Mouse (Mus musculus) neural tube, embryonic 11.5 days (tissue): ENCODE data around the gene Rnps1. TPM values are rescaled to one million over a fixed set of nuclear protein-coding genes. Genes with fewer than 3 reads are reported as not detected.
A peak's percentile ranks its signal among the peaks of the same experiment; 100 is the strongest.

ENCODE experiments used
- ATAC-seq: fragments of 200-750 bp; cut with Nextera tagmentation; 2 replicates; pipeline ENCODE4 v1.8.0; 2017; ENCODE audit warnings: moderate number of reproducible peaks, mild to moderate bottlenecking, moderate TSS enrichment, moderate library complexity; ENCODE audit not compliant: insufficient read depth, low FRiP score, low TSS enrichment
- DNase-seq: peaks from one replicate; pipeline ENCODE4 v3.0.0-alpha.2; 2015; ENCODE audit warnings: low spot score
- H3K27ac ChIP-seq: fragments of 300-500 bp; sonication (generic); 2 replicates; pipeline ENCODE4 v1.5.1; 2014; ENCODE audit warnings: low read depth, mild to moderate bottlenecking, low read length
- H3K27me3 ChIP-seq: fragments of 300-500 bp; sonication (generic); 2 replicates; pipeline ENCODE4 v1.6.1; 2014; ENCODE audit warnings: mild to moderate bottlenecking, low read length, mixed read lengths; ENCODE audit not compliant: control insufficient read depth, insufficient read depth
- H3K36me3 ChIP-seq: fragments of 300-500 bp; sonication (generic); 2 replicates; pipeline ENCODE4 v1.6.1; 2014; ENCODE audit warnings: mild to moderate bottlenecking, low read length, moderate library complexity, mixed read lengths; ENCODE audit not compliant: control insufficient read depth, insufficient read depth
- H3K4me1 ChIP-seq: fragments of 300-500 bp; sonication (generic); 2 replicates; pipeline ENCODE4 v1.6.1; 2014; ENCODE audit warnings: low read length, mixed read lengths; ENCODE audit not compliant: control insufficient read depth, insufficient read depth
- H3K4me2 ChIP-seq: fragments of 300-500 bp; sonication (generic); 2 replicates; pipeline ENCODE4 v1.6.1; 2014; ENCODE audit warnings: low read depth, mild to moderate bottlenecking, moderate library complexity
- H3K4me3 ChIP-seq: fragments of 300-500 bp; sonication (generic); 2 replicates; pipeline ENCODE4 v1.5.1; 2014; ENCODE audit warnings: low read depth, low read length
- H3K9ac ChIP-seq: fragments of 300-500 bp; sonication (generic); 2 replicates; pipeline ENCODE4 v1.6.1; 2014; ENCODE audit warnings: mild to moderate bottlenecking, low read length
- H3K9me3 ChIP-seq: fragments of 300-500 bp; sonication (generic); 2 replicates; pipeline ENCODE4 v1.6.1; 2016; ENCODE audit warnings: low read length; ENCODE audit not compliant: control insufficient read depth
- WGBS: fragments of 180-500 bp; shearing (Covaris S2); extraction: QIAGEN DNeasy Blood & Tissue Kit; methylation state at CpG from one replicate; pipeline ENCODE4 v1.1.7; 2014; 5-methylcytosine and 5-hydroxymethylcytosine counted together
- polyA plus RNA-seq: library from polyadenylated mRNA; unstranded; fragments of >200 nt; fragmentation: Nextera tagmentation; extraction: Ambion mirVana; gene quantifications from 2 replicates; pipeline ENCODE4 v1.2.1, GENCODE M21; 2014

Rnps1 gene
- polyA plus RNA-seq, 1 experiment from 2014 or later, result 385 TPM

DNA sequence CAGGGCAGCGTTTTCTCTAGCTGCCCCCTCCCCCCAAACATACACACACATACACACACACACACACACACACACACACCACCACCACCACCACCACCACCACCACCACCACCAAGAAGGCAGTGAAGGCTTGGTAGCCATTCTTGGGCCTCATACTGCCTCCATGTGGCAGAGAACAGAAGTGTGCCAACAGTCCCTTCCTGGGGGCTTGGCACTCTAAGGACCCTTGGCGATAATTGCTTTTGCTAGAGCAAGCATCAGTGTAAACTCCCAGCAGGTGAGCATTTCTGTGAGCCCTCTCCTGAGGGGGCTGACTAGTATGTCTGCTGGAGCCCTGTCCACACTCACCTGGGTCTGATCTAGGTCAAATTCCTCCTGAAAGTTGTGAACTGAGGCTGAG is 26.8 kb downstream of the Rnps1 start:
- no peak for ATAC-seq
- no peaks in the 10 kb centered on the region for H3K27me3 ChIP-seq
- H3K27ac ChIP-seq, result no peak overlapping the region
- no peak overlapping the region for H3K9ac ChIP-seq
- no peak overlapping the region for H3K4me2 ChIP-seq
- H3K36me3 ChIP-seq, result peaks cover 27% of the 10 kb centered on the region
- no peak for DNase-seq
- 67% methylated on average over 2 of the region's 2 CpGs for WGBS
- H3K4me1 ChIP-seq, result no peaks in the 10 kb centered on the region
- no peak overlapping the region for H3K4me3 ChIP-seq
- no peaks in the 10 kb centered on the region for H3K9me3 ChIP-seq

DNA sequence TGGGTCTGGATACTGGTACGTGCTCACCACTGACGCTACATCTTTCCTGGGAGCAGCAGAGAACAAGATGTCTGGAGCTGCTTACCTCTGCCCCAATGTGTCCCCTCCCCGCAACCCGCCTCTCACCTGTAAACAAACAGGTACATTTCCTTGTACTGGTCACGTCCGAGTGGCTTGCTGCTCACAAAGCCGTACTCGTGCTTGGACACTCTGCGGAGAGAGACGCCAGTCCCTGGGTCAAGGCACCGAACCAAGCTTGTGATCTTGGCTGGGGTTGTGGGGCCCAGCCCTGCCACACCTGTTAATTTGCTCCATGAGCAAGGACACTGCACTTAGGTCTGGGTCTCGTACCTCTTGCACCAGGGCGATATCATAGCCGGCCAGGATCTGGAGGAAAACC is 27.7 kb downstream of the Rnps1 start:
- 89% methylated on average over 14 of the region's 14 CpGs for WGBS
- no peak for DNase-seq
- Histone ChIP-seq H3K27me3 (no peaks in the 10 kb centered on the region), H3K4me3 (no peak overlapping the region), H3K4me2 (no peak overlapping the region), H3K9ac (no peak overlapping the region), H3K9me3 (no peaks in the 10 kb centered on the region), H3K4me1 (no peaks in the 10 kb centered on the region), H3K27ac (no peak overlapping the region), H3K36me3 (peaks cover 33% of the 10 kb centered on the region)
- no peak for ATAC-seq

DNA sequence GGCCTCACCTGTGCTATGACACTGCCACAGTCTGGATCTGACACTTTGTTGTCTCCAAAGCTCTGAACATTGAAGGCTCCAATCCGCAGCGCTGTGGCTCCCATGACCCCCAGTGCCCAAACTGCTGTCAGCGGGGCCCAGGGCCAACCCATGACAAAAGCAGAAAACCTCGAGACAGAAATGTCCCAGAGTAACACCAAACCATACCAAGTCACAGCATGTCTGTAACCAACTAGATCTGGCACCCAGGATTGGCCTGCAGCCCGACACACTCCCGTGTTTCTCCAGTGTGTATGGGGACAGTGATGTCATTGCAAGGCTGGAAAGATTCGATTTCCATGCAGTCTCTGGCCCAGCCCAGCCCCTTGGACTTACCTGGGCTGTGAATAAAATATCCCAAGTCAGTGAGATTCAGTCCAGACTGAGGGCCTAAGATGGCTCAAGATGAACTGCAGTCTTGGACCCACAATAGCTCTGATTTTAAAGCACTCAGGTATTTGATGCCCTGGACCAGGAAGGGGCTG is 28.3 kb downstream of the Rnps1 start, which contains the start of gene Dnase1l2:
TSS of gene Dnase1l2 (minus strand) at position 474 of the 524 bp plus-strand sequence.
- 87% methylated on average over 7 of the region's 7 CpGs for WGBS
- H3K4me2 ChIP-seq, result no peak within 1 kb of the TSS
- DNase-seq (no peak), ATAC-seq (no peak)
- H3K4me3 ChIP-seq, result no peak within 1 kb of the TSS
- H3K27me3 ChIP-seq, result no peaks in the 10 kb centered on the region
- no peaks in the 10 kb centered on the region for H3K9me3 ChIP-seq
- H3K9ac ChIP-seq, result no peak within 1 kb of the TSS
- peaks cover 35% of the 10 kb centered on the region for H3K36me3 ChIP-seq
- H3K27ac ChIP-seq, result no peak within 1 kb of the TSS
- no peaks in the 10 kb centered on the region for H3K4me1 ChIP-seq

DNA sequence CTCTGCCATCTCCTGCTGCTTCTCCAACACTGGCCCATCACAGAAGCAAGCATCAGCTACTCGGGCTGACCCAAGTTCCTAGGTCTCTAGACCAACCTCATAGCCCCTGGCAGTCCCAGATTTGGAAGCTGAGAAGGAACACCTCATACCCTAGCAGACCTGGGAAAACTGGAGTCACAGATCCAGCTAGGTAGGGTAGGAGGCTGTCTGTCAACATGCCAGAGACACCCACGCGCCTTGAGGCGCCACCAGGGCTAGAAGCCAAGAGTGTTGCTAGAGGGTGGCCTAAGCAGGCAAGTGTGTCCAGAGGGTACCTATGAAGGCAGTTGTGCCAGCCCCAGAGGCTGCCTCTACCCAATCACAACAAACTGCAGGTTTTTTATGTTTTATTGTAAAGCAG is 29.0 kb downstream of the Rnps1 start:
- ATAC-seq (no peak), DNase-seq (no peak)
- Histone ChIP-seq H3K9me3 (no peaks in the 10 kb centered on the region), H3K27me3 (no peaks in the 10 kb centered on the region), H3K4me2 (no peak overlapping the region), H3K36me3 (peaks cover 38% of the 10 kb centered on the region), H3K4me3 (no peak overlapping the region), H3K27ac (no peak overlapping the region), H3K4me1 (no peaks in the 10 kb centered on the region), H3K9ac (no peak overlapping the region)
- 92% methylated on average over 4 of the region's 4 CpGs for WGBS

DNA sequence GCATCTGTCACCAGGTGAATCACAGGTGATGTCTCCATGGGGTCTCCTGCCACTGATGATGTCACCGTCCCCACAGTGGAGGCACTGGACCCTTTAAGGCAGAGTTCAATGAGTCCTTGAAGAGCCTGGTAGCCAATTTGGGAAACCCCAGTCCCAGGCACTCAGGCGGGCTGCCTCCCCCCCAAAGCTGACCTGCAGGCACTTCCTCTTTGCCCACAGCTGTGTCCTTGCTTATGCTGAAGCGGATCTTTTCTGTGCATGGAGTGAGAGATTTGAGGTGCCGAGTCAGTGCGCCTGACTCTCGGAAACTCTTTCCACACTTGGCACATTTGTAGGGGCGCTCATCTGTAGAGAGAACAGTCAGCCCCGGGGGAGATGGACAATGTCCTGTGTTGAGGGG is 32.2 kb downstream of the Rnps1 start:
- 95% methylated on average over 8 of the region's 8 CpGs for WGBS
- Histone ChIP-seq H3K4me3 (no peak overlapping the region), H3K36me3 (peaks cover 43% of the 10 kb centered on the region), H3K4me2 (no peak overlapping the region), H3K27ac (no peak overlapping the region), H3K9me3 (no peaks in the 10 kb centered on the region), H3K4me1 (no peaks in the 10 kb centered on the region), H3K9ac (no peak overlapping the region), H3K27me3 (no peaks in the 10 kb centered on the region)
- DNase-seq (no peak), ATAC-seq (no peak)

DNA sequence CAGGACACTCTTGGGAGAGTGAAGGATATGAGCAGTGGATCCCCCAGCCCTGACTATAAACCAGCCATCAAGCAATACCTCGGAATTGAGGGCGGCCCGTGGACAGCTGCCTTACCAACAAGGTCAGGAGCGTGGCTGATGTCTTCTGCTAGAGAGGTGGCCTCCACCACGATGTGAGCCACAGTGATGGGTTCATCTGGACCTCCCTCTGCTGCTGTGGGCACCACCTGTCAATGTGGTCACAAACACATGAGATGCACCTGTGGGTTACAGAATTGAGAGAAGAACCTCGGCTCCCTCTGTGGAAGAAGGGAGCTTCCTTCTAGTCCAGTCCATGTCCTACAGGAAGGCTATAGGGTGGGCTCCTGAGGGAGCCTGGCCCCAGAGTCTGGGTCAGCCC is 35.1 kb downstream of the Rnps1 start:
- WGBS, result 86% methylated on average over 6 of the region's 6 CpGs

DNA sequence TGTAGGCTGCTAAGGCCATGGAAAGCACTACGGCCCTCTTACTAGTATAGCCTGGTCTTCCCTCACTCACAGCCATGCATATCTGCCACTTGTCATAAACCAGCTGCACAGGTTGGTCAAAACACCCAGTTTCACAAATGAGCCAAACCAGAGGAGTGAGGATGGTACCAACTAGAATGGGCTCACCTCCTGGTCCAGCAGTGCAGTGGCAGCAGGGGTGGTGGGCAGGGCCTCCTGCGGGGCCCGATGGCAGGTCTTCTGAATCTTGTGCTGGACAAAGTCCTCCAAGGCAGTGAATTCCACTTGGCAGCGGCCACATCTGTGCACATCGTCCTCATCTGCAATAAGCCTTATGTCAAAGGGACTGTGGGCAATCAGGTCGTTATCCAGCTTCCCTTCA is 36.9 kb downstream of the Rnps1 start:
- 86% methylated on average over 6 of the region's 6 CpGs for WGBS

More for the DNA sequence above, 35.1 kb downstream of the Rnps1 start:
- DNase-seq, result no peak
- Histone ChIP-seq H3K4me3 (no peak overlapping the region), H3K4me2 (no peak overlapping the region), H3K9ac (no peak overlapping the region), H3K9me3 (no peaks in the 10 kb centered on the region), H3K4me1 (peaks cover 7% of the 10 kb centered on the region; the same call in 1 of the 2 replicates), H3K36me3 (peaks cover 34% of the 10 kb centered on the region), H3K27ac (no peak overlapping the region), H3K27me3 (no peaks in the 10 kb centered on the region)
- ATAC-seq, result no peak

DNA sequence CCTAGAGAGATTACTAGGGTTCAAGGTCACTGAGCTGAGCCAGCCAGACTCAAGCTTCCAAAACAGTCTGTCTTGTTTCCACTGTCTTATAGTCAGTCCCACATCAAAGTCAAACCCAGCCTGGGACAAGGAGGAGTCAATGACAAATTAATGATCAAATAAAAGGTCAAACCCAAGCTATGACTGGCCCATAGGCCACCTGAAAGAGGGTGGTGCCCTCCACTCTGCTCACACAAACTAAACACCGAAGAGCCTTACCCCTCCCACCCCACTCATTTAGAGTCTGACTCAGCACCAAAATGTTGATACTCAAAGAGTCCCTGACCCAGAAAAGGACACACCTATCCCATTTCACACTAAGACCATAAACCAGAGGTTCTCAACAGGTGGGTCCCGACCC is 39.0 kb downstream of the Rnps1 start:
- 90% methylated on average over 2 of the region's 2 CpGs for WGBS
- H3K4me2 ChIP-seq, result no peak overlapping the region
- DNase-seq (no peak), ATAC-seq (no peak)
- H3K9me3 ChIP-seq, result no peaks in the 10 kb centered on the region
- no peak overlapping the region for H3K9ac ChIP-seq
- no peaks in the 10 kb centered on the region for H3K27me3 ChIP-seq
- no peak overlapping the region for H3K4me3 ChIP-seq
- no peak overlapping the region for H3K27ac ChIP-seq
- peaks cover 10% of the 10 kb centered on the region for H3K36me3 ChIP-seq
- H3K4me1 ChIP-seq, result peaks cover 7% of the 10 kb centered on the region; the same call in 1 of the 2 replicates

More for the DNA sequence above, 36.9 kb downstream of the Rnps1 start:
- H3K4me3 ChIP-seq, result no peak overlapping the region
- H3K4me2 ChIP-seq, result no peak overlapping the region
- H3K27me3 ChIP-seq, result no peaks in the 10 kb centered on the region
- H3K36me3 ChIP-seq, result peaks cover 20% of the 10 kb centered on the region
- ATAC-seq, result no peak
- H3K4me1 ChIP-seq, result peaks cover 7% of the 10 kb centered on the region; the same call in 1 of the 2 replicates
- H3K9ac ChIP-seq, result no peak overlapping the region
- no peak for DNase-seq
- H3K9me3 ChIP-seq, result no peaks in the 10 kb centered on the region
- H3K27ac ChIP-seq, result no peak overlapping the region

DNA sequence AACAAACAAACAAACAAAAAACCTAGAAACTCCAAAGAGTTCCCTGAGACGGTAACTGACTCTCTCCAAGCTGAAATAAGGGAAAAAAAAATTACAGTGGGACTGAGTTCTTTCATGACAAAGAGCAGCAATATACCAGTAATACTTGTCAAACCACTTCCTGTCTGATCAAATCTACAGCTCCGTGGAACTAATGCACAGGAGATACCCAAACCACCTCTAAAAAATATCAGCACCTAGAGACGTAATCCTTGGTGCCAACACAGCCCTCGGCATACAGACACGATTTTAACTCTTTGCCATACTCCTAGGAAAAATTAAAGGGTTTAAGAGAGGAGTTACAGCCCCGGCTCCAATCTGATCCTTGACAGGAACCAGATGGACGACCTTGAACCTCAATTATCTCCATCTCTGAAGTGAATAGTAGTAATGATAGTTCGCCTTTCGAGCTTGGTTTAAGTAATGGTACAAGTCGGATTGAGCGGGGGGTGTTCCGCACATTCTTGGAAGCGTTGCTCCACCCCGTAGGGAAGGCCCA is 39.9 kb downstream of the Rnps1 start:
- peak overlapping the region; percentile 93 for H3K9ac ChIP-seq
- H3K4me2 ChIP-seq, result peak overlapping the region; percentile 83
- H3K4me1 ChIP-seq, result peaks cover 7% of the 10 kb centered on the region; the same call in 1 of the 2 replicates
- peak overlapping the region; percentile 87 for H3K4me3 ChIP-seq
- 14% methylated on average over 14 of the region's 14 CpGs for WGBS
- no peak for DNase-seq
- no peak for ATAC-seq
- no peaks in the 10 kb centered on the region for H3K9me3 ChIP-seq
- H3K36me3 ChIP-seq, result peaks cover 7% of the 10 kb centered on the region
- peak overlapping the region; percentile 91 for H3K27ac ChIP-seq
- H3K27me3 ChIP-seq, result no peaks in the 10 kb centered on the region
